Mouse (Mus musculus) activated CD4-positive, CD25-positive, alpha-beta regulatory T cell (primary cell): ENCODE measurements around the gene Asf1a. TPM values are rescaled to one million over a fixed set of nuclear protein-coding genes. Genes with fewer than 3 reads are reported as not detected.

ENCODE experiments used
- polyA plus RNA-seq, 2 experiments: library from polyadenylated mRNA; unstranded; fragments of 100-300 nt; shearing (Covaris generic); gene quantifications; one replicate each; pipeline ENCODE4 v1.2.1; 2017

Gene Asf1a
- polyA plus RNA-seq = 10 to 100 TPM; 55.1 to 93.0 TPM

DNA sequence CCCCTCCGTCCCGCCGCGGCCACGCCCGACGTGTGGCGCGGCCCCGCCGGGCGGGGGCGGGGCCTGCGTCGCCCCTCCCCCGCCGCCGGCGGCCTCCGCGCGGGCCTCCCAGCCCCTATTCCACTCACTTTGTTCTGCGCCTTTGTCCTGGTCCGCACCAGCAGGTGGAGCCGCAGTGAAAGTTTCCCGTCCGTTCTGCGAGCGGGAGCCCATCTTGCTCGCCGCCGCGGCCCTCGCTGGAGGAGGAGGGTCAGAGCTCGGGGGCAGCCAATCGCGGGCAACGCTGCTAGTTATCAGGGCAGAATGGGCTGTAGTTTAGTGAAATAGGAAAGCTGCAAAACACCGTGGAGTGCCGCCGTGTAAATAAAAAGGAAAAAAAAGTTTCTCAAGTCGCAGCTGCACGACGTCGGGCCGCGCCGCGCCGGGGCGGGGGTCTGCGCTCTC lies at the start of gene Asf1a:
Gene Asf1a, plus strand, starts transcription at position 81 of the 444 bp plus-strand sequence.

DNA sequence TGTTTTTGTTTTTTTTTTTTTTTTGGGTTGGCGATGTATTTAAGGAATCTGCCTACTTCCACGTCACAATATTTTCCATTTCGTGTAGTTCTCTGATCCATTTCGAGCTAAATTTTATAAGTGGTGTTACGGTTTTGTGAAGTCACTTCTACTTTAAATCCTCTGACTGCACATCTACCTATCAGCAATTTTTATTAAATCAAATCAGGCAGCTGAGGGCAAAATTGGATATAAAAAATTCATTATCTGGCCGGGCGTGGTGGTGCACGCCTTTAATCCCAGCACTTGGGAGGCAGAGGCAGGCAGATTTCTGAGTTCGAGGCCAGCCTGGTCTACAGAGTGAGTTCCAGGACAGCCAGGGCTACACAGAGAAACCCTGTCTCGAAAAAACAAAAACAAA lies 33.8 kb downstream of the Asf1a start, which contains the start of gene Mcm9:
Gene Mcm9, minus strand, starts transcription at position 101 of the 400 bp plus-strand sequence.

Other genes with a start within 250 kb of the Asf1a start
- gene Cep85l, start 216.8 kb upstream of the Asf1a start, polyA plus RNA-seq = 10 to 100 TPM; 14.8 to 16.1 TPM
- 10 to 100 TPM; 18.8 to 20.0 TPM for gene Mcm9, start 33.7 kb downstream of the Asf1a start, polyA plus RNA-seq
- gene Fam184a, start 154.4 kb downstream of the Asf1a start, polyA plus RNA-seq = under 1 TPM; 0.14 to 0.51 TPM